Mouse (Mus musculus) lung, embryonic 15.5 days (tissue): Measurements from ENCODE around the gene Rpl29. TPM values are rescaled to one million over a fixed set of nuclear protein-coding genes. Genes with fewer than 3 reads are reported as not detected.
A peak's percentile ranks its signal among the peaks of the same experiment; 100 is the strongest.

Experiments used
- ATAC-seq: fragments of 200-750 bp; cut with Nextera tagmentation; 2 replicates; pipeline ENCODE4 v1.8.0; 2017; ENCODE audit warnings: moderate number of reproducible peaks, borderline replicate concordance; ENCODE audit not compliant: low FRiP score, low TSS enrichment; ENCODE audit errors: extremely low read depth
- H3K27ac ChIP-seq: fragments of 300-500 bp; sonication (generic); 2 replicates; pipeline ENCODE4 v1.5.1; 2015; ENCODE audit warnings: moderate library complexity, mild to moderate bottlenecking, inconsistent platforms
- H3K27me3 ChIP-seq: fragments of 300-500 bp; sonication (generic); 2 replicates; pipeline ENCODE4 v1.6.1; 2015; ENCODE audit warnings: inconsistent platforms
- H3K36me3 ChIP-seq: fragments of 300-500 bp; sonication (generic); 2 replicates; pipeline ENCODE4 v1.6.1; 2015; ENCODE audit warnings: inconsistent platforms
- H3K4me1 ChIP-seq: fragments of 300-500 bp; sonication (generic); 2 replicates; pipeline ENCODE4 v1.6.1; 2015; ENCODE audit warnings: inconsistent platforms
- H3K4me2 ChIP-seq: fragments of 300-500 bp; sonication (generic); 2 replicates; pipeline ENCODE4 v1.6.1; 2015; ENCODE audit warnings: inconsistent platforms, mild to moderate bottlenecking, moderate library complexity
- H3K4me3 ChIP-seq: fragments of 300-500 bp; sonication (generic); 2 replicates; pipeline ENCODE4 v1.5.1; 2015; ENCODE audit warnings: mild to moderate bottlenecking, inconsistent platforms
- H3K9ac ChIP-seq: fragments of 300-500 bp; sonication (generic); 2 replicates; pipeline ENCODE4 v1.6.1; 2015; ENCODE audit warnings: inconsistent platforms
- H3K9me3 ChIP-seq: fragments of 300-500 bp; sonication (generic); 2 replicates; pipeline ENCODE4 v1.6.1; 2016; ENCODE audit warnings: inconsistent platforms
- WGBS: fragments of 180-500 bp; shearing (Covaris S2); methylation state at CpG from one replicate; pipeline ENCODE4 v1.1.7; 2015; 5-methylcytosine and 5-hydroxymethylcytosine counted together
- polyA plus RNA-seq: library from polyadenylated mRNA; unstranded; fragments of >200 nt; fragmentation: Nextera tagmentation; extraction: Ambion mirVana; gene quantifications from 2 replicates; pipeline ENCODE4 v1.2.1, GENCODE M21; 2015

Rpl29 gene
- polyA plus RNA-seq, 1 experiment from 2014 or later: 988 TPM

DNA sequence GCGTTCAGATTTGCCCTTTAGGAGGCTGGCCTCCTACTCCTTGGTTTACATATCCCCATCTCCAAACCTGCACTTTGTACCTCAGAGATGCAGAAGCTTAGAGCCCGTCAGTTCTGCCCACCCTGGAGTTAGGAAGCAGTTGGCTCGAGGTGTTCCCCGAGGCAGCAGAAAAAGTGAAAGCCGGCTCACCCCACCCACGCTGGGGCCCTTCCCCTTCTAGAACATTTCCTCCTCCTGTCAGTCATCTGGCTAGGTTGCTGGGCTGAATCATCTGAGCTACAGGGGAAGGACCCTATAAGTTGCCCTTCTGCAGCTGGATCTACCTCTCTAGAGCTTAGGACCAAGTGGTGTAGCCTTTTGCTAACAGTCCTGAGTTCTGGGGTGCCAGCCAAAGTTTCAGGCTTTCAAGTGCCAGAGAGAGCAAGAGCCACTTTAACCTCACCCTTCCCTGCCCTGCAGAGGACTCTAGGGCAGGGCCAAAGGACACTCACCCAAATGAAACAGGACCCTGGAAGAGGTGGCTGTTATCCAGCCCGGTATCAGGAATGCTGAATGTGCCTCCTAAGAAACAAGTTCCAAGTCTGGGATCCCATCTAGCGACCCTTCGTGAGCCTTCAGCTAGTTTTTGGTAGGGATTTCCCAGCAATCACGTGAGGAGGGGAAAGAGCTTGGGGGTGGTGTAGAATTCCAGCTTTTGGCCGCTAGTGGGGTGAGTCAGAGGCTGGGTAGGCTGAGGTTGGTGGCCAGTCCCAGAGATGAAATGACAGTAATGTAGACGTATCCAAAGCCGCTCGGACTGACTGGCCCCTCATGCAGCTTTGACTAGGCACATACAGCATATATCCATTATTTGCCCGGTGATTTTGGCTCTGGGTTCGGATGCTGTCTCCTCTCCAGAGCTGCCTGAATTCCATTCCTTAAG, 47.0 kb downstream of the Rpl29 start:
- Histone ChIP-seq H3K4me1 (peaks cover 59% of the 10 kb centered on the region), H3K9me3 (no peaks in the 10 kb centered on the region), H3K27me3 (no peaks in the 10 kb centered on the region), H3K36me3 (0 out of 2 replicates have a peak, but pooled peaks cover 7% of the 10 kb centered on the region), H3K4me3 (peak overlapping the region; percentile 74), H3K4me2 (peak overlapping the region; percentile 48), H3K27ac (peak overlapping the region; percentile 76), H3K9ac (peak overlapping the region; percentile 23)
- WGBS: 24% methylated on average over 16 of the region's 16 CpGs
- peak; percentile 30 for ATAC-seq

DNA sequence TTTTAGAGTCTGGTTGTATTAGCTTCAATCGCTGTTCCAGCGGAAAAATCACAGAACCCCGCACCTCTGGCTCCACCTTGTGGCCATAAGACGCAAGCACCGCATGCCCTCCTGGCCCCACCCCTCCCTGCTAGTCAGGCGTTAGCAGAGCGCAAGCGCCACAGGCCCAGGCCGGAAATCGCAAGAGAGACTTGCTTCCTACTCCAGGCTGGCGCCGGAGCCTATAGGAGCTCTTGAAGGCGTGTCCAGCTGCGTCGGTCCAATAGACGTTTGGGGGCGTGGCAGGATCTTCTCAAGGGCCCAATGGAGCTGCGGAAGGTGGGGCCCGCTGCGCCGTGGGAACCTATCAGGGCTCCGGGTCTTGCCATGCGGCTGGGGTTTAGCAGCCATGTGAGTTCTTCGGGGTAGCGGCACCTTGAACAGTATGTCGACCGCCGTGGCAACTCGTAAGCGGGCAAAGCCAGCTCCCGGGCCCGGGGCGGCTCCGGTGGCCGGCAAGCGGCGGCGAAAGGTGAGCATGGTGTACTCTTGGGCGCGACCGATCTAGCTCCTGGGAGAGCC, 47.8 kb downstream of the Rpl29 start, which contains the start of gene Parp3:
TSS of gene Parp3 (minus strand) at position 26 of the 561 bp plus-strand sequence.
- under 1% methylated on average over 41 of the region's 41 CpGs for WGBS
- Histone ChIP-seq H3K36me3 (peaks cover 9% of the 10 kb centered on the region; the same call in 1 of the 2 replicates), H3K27ac (peak within 1 kb of the TSS; percentile 76), H3K9ac (peak within 1 kb of the TSS; percentile 57), H3K4me1 (peaks cover 53% of the 10 kb centered on the region), H3K9me3 (no peaks in the 10 kb centered on the region), H3K4me3 (peak within 1 kb of the TSS; percentile 74), H3K27me3 (no peaks in the 10 kb centered on the region), H3K4me2 (peak within 1 kb of the TSS; percentile 93)
- ATAC-seq: peak; percentile 97

DNA sequence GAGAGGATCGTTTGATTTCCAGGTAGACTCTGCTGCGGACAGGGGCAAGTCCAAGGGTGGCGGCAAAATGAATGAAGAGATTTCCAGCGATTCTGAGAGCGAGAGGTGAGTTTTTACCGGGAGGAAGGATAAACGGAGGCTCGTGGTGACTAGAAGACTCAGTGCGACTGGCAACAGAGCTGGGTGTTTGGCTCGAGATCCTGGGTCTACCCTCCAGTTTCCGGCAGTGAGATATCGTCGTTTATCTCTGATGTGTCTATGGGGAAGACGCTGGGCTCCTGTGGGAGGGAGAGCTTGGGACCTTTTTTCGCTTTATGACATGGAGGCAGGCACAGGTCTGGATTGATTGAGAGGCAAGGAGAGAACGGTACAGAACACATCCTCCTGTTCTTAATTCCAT, 48.4 kb downstream of the Rpl29 start:
- Histone ChIP-seq H3K4me2 (peak overlapping the region; percentile 93), H3K36me3 (peaks cover 9% of the 10 kb centered on the region; the same call in 1 of the 2 replicates), H3K27ac (no peak overlapping the region), H3K4me1 (peaks cover 47% of the 10 kb centered on the region), H3K27me3 (no peaks in the 10 kb centered on the region), H3K9ac (peak overlapping the region; percentile 57), H3K4me3 (peak overlapping the region; percentile 74), H3K9me3 (no peaks in the 10 kb centered on the region)
- no peak for ATAC-seq
- WGBS: under 1% methylated on average over 16 of the region's 16 CpGs

DNA sequence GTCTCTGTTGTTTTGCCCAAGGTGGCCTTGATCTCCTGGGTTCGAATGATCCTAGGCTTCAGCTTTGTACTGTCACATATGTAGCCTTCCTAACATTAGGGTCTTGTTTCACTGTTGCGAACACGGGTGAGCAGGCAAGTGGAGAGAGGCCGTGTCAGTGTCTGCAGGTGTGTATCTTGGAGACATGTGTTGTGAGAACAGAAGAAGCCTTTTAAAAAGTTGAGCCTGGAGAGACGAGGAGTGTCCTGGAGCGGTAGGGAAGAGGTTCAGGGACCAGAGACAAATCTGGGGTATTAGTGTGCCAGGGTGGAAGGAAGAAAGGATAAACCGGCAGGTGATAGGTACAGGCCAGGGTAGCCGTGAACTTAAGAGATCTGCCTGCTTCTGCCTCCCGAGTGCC, 48.8 kb downstream of the Rpl29 start:
- no peak for ATAC-seq
- peak overlapping the region; percentile 74 for H3K4me3 ChIP-seq

DNA sequence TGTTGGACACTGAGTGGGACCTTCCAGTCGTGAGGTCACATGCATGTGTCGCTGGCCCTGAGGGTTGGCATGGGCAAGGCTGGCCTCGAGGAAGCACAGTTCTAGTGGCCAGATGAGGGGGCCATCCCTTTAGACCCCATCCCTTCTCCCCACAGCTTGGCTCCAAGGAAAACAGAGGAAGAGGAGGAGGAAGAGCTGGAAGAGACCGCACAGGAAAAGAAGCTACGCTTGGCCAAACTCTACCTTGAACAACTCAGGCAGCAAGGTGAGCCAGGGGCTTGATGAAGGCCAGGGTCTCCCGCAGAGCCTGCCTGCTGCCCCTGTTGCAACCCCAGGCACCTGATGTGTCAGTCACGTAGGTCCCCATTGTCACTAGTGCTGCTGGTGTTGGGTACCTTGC, 51.3 kb downstream of the Rpl29 start:
- peaks cover 31% of the 10 kb centered on the region for H3K36me3 ChIP-seq
- no peaks in the 10 kb centered on the region for H3K9me3 ChIP-seq
- 92% methylated on average over 7 of the region's 7 CpGs for WGBS
- H3K4me2 ChIP-seq: no peak overlapping the region
- peaks cover 25% of the 10 kb centered on the region for H3K4me1 ChIP-seq
- no peak for ATAC-seq
- H3K9ac ChIP-seq: no peak overlapping the region
- H3K27me3 ChIP-seq: no peaks in the 10 kb centered on the region
- H3K27ac ChIP-seq: no peak overlapping the region
- no peak overlapping the region for H3K4me3 ChIP-seq

More for the DNA sequence above, 48.8 kb downstream of the Rpl29 start:
- Histone ChIP-seq H3K9me3 (no peaks in the 10 kb centered on the region), H3K27me3 (no peaks in the 10 kb centered on the region), H3K36me3 (peaks cover 14% of the 10 kb centered on the region), H3K4me1 (peaks cover 43% of the 10 kb centered on the region), H3K4me2 (peak overlapping the region; percentile 93), H3K9ac (peak overlapping the region; percentile 57), H3K27ac (no peak overlapping the region)
- 75% methylated on average over 9 of the region's 9 CpGs for WGBS

DNA sequence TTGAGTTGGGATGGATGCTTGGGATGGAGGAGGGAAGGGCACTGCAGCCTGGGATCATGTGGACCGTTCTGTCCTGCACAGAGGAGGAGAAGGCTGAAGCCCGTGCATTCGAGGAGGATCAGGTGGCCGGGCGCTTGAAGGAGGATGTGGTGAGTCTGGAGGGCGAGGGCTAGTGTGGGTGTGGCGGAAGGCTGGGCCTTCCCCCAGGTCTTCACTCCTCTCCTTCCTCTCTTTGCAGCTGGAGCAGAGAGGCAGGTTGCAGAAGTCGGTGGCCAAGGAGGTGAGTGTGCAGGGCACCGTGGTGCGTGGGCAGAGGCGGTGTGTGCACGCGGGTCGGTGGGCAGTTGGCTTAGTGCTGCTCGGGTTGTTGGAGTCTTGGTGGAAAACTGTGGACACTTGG, 51.8 kb downstream of the Rpl29 start:
- Histone ChIP-seq H3K4me3 (no peak overlapping the region), H3K9me3 (no peaks in the 10 kb centered on the region), H3K9ac (no peak overlapping the region), H3K4me1 (peaks cover 19% of the 10 kb centered on the region), H3K36me3 (peaks cover 31% of the 10 kb centered on the region), H3K27me3 (no peaks in the 10 kb centered on the region), H3K4me2 (no peak overlapping the region), H3K27ac (no peak overlapping the region)
- WGBS: 93% methylated on average over 14 of the region's 15 CpGs
- ATAC-seq: no peak

Other genes starting within 250 kb of the Rpl29 start
- 60.4 and 62.8 TPM in 2 replicates for gene Ppm1m, start 229.7 kb upstream of the Rpl29 start, polyA plus RNA-seq
- gene Twf2, start 226.3 kb upstream of the Rpl29 start, polyA plus RNA-seq: 73.7 and 76.4 TPM in 2 replicates
- gene Tlr9, start 206.9 kb upstream of the Rpl29 start, polyA plus RNA-seq: 0.06 TPM in 1 of 2 replicates, not detected in the other
- gene Alas1, start 180.8 kb upstream of the Rpl29 start, polyA plus RNA-seq: 124 and 132 TPM in 2 replicates
- gene Poc1a, start 148.4 kb upstream of the Rpl29 start, polyA plus RNA-seq: 29.5 and 32.0 TPM in 2 replicates
- gene Dusp7, start 60.8 kb upstream of the Rpl29 start, polyA plus RNA-seq: 16.5 and 17.5 TPM in 2 replicates
- gene Acy1, start 8.9 kb downstream of the Rpl29 start, polyA plus RNA-seq: 31.6 and 32.6 TPM in 2 replicates
- gene Abhd14b, start 18.0 kb downstream of the Rpl29 start, polyA plus RNA-seq: 12.8 and 15.3 TPM in 2 replicates
- 52.5 and 53.2 TPM in 2 replicates for gene Abhd14a, start 18.2 kb downstream of the Rpl29 start, polyA plus RNA-seq
- gene Pcbp4, start 23.8 kb downstream of the Rpl29 start, polyA plus RNA-seq: 80.6 and 87.8 TPM in 2 replicates
- 0.07 and 0.20 TPM in 2 replicates for gene Gpr62, start 36.5 kb downstream of the Rpl29 start, polyA plus RNA-seq
- gene Rrp9, start 46.5 kb downstream of the Rpl29 start, polyA plus RNA-seq: 48.7 and 50.7 TPM in 2 replicates
- 3.2 and 3.5 TPM in 2 replicates for gene Parp3, start 47.5 kb downstream of the Rpl29 start, polyA plus RNA-seq
- not detected in 2 replicates for gene Iqcf1, start 70.5 kb downstream of the Rpl29 start, polyA plus RNA-seq
- not detected in 2 replicates for gene Iqcf5, start 85.1 kb downstream of the Rpl29 start, polyA plus RNA-seq
- gene Iqcf3, start 132.2 kb downstream of the Rpl29 start, polyA plus RNA-seq: not detected in 2 replicates
- not detected in 2 replicates for gene Iqcf4, start 141.5 kb downstream of the Rpl29 start, polyA plus RNA-seq
- gene Iqcf6, start 197.1 kb downstream of the Rpl29 start, polyA plus RNA-seq: not detected in 2 replicates
- 0.25 TPM in 1 of 2 replicates, not detected in the other for gene Grm2, start 226.6 kb downstream of the Rpl29 start, polyA plus RNA-seq